Mouse (Mus musculus) layer of hippocampus, postnatal 25 days (tissue): Measurements from ENCODE around the gene Lgals1. TPM values are rescaled to one million over a fixed set of nuclear protein-coding genes. Genes with fewer than 3 reads are reported as not detected.

Source experiments
- DNase-seq, 2 experiments: peaks; one replicate each; pipeline ENCODE4 v3.0.0; 2022; ENCODE audit warnings: mixed read lengths in 2 of 2, low spot score in 1 of 2; ENCODE audit errors: extremely low spot score in 1 of 2
- total RNA-seq, 2 experiments: library from RNA; stranded (reverse); gene quantifications; 2 replicates each; pipeline ENCODE4 v1.2.3; 2021

Gene Lgals1
- total RNA-seq, 2 experiments from 2014 or later, result 15.0 to 18.0 TPM

DNA sequence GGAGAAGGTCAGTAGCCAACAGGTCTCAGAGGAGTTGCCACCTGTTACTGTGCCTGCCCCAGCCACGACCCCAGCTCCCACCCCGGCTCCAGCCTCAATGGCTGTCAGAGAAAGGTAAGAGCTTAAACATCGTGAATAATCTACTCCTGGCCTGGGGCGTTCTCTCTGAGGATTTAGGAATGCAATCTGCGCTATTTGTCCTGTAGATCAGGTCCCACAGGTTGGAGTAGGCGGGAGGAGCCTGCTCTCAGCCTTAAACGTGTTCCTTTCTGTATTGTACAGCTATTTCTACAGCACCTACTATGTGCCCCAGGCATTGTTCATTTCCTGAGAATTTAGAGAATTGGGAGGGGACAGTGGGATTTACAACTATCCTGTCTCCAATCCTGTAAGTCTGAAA is 18.1 kb upstream of the Lgals1 start:
- DNase-seq, result no peak

- no peak for DNase-seq
Observed at GRCm38 (mm10) chr15:78908982-78909381, 17.5 kb upstream of the Lgals1 start.

DNA sequence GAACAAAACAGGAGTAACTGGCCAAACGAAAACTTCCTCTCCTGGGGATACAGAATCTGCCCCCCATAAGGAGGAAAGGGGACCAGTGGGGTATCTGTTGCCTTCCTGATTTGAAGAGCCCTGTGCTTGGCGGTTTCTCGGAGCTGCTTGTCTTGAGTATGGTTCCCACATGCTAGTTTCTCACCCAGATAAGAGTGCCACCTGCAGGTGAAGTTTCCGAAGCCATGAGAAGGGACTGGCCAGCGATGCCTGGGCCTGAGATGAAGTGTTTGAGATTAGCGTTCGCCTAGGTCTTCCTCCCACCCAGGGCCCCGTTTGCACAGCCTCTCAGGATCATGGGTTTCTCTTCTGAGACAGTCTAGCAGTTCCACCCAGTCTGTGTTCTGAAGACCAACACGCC is 14.5 kb upstream of the Lgals1 start:
- DNase-seq, result peak in 1 of 2 experiments; percentile 40

- peak; percentile 85 to 88 for DNase-seq
Observed at GRCm38 (mm10) chr15:78913632-78914090, 12.9 kb upstream of the Lgals1 start, which contains the start of gene Pdxp. Gene Pdxp, plus strand, starts transcription at chr15:78913919.

- peak in 1 of 2 experiments; percentile 38 for DNase-seq
Observed at GRCm38 (mm10) chr15:78914091-78914822, 12.3 kb upstream of the Lgals1 start.

DNA sequence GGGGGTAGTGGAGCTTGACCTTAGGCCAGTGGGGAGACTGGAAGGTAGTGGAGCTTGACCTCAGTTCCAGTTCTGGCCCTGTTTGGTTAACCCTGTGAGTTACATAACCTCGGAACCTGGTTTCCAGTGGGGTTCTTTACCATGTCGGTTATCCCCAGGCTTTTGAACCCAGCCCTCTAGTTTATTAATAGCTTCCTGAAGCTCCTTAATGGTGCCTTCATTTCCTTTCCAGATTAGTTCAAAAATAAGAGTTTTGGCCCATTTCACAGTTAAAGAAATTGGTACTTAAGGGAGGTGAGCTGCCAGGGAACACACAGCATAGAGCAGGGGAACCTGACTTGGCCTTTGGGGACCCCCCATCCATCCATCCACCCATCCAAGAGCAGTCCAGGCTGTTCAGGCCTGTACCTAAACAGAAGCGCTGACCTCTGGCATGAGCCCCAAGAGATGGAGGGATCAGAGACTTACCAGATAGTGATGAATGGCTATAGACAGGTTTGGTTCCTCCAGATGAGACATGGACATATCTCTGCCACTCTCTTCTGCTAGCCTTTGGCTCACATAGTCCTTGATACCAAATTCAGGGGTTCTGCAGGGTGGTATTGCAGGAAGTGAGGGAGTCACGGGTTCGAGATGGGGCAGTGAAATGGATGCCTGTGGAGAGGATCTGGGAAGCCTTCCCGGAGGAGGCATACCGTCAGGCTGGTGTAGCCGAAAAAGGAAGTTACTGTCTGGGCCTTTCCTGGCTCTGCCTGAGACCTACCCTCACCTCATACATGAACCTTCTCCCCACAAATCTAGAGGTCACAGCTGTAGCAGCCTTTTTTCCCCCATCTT is 11.5 kb upstream of the Lgals1 start:
- DNase-seq, result no peak

DNA sequence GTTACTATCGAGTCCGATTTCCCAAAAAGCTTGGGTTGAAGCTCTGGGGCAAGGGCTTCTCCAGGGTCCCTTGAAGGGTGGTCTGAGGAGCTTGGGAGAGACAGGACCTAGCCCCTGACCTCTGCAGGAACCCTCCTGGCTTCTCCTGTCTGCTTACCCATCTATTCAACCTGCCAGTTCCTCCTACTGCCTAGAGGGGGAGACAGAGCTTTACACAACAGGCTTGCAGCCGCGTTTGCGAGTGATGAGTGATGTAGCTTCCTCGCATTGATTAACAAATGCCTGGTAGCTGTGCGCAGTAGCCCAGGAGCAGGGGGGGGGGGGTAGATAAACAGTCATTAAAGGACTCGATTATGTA is 10.9 kb upstream of the Lgals1 start:
- DNase-seq, result peak in 1 of 2 experiments; percentile 57

DNA sequence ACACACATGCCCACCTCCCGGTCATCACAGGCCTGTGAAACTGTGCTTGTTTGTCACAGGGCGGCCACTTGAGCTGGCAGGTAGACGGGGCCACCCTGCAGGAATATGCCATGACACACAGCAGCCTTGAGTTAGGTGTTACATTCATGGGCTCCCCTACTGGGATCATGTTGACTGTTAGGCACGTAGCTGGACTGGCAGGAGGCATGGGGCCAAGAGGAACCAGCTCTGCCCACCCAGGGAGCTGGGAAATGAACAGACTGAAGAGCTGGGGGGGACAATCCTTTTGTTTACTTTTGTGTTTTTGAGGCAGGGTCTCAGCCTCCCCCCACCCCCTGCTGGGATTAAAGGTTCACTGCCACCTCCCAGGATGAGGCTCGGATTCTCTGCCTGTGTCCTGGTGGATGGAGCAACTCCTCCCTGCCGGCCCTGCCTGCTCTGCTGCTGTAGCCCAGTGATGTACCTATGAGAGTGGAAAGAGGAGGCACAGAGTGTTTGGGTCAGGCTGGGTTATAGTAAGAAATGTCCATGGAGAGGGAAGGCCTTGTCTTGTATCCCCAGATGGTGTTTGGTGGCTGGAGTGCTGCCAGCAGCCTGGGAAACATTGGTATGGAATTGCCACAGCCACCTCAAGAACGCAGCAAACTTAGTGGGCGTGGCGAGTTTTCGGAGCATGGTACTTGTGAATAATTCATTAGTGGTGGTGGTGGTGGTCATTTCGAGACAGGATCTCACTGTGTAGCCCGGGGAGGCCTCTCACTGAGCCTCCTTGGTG is 10.3 kb upstream of the Lgals1 start:
- peak in 1 of 2 experiments; percentile 45 for DNase-seq

- DNase-seq, result no peak
Observed at GRCm38 (mm10) chr15:78918126-78918525, 8.4 kb upstream of the Lgals1 start.

GRCm38 (mm10) chr15:78919914-78920313 is 6.6 kb upstream of the Lgals1 start:
- no peak for DNase-seq

- DNase-seq, result no peak
Observed at GRCm38 (mm10) chr15:78922700-78923099, 3.8 kb upstream of the Lgals1 start.

DNA sequence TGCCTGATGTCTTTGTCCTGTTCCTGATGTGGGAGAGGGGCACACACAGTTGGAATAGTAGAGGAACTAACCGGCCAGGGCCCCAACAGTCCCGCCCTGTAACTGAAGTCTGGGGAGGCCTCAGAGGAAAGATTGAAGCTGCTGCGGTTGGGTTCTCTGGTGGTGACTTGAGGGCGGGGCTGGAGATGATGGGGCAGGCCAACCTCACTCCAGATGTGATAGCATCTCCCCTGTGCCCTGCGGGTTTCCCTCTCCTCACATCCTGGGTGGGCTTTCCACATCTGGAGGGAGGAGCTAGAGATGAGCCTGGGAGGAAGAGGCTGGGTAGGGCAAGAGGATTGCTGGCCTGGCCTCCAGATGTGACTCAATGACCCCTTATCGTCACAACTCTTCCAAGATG is 2.9 kb upstream of the Lgals1 start:
- DNase-seq, result no peak

DNA sequence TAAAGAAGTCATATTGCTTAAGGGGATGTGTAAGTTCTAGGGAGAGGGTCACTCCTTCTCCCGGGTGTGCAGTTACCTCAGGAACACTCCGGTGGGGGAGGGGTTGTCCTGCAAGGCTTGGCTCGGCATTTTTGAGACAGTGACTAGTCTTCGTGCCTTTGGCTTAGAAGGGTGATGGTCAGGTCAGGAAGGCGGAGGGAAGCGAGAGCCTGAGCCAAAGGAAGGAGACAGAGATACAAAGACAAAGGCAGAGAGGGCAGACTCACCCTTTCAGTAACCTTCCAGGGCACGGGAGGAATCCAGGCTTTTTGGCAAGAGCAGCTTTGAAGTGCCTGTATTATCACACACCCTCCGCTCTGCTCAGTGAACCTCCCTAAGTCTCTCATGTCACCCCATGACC is 1.4 kb upstream of the Lgals1 start:
- DNase-seq, result no peak

DNA sequence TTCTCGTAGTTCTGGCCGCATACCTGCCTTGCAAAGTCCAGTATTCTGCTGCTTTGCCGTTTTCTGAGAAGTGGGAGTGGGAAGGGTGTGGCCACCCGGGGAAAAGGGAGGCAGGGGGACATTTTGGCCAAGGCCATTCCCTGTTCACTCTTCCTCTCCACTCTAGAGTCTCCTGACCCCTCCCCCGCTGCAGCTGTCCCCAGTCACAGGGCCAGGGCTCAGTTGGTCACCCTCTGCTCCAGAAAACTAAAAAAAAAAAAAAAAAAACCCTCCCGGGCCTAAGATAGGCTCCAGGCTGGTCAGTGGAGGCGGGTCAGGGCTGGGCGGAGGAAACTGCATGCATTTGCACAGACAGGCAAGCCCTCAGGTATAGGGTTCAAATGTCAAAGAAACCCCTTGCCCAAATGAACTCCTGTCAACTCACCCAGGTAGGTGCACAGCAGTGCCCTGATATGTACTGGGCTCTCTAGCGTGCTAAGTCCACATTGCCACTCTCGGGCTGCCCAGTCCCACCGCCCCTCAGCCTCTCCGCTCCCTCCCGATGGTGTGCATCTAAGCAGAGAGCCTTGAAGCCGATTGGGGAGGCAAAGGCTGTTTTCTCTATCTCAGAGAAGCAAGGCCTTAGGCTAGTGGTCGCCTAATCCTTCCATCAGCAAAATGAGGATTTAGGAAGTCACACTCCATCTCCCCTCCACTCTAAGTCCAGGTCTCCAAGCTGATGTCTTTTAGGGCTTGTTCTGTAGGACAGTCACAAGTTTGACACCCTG is 679 bp downstream of the Lgals1 start:
- DNase-seq, result no peak

DNA sequence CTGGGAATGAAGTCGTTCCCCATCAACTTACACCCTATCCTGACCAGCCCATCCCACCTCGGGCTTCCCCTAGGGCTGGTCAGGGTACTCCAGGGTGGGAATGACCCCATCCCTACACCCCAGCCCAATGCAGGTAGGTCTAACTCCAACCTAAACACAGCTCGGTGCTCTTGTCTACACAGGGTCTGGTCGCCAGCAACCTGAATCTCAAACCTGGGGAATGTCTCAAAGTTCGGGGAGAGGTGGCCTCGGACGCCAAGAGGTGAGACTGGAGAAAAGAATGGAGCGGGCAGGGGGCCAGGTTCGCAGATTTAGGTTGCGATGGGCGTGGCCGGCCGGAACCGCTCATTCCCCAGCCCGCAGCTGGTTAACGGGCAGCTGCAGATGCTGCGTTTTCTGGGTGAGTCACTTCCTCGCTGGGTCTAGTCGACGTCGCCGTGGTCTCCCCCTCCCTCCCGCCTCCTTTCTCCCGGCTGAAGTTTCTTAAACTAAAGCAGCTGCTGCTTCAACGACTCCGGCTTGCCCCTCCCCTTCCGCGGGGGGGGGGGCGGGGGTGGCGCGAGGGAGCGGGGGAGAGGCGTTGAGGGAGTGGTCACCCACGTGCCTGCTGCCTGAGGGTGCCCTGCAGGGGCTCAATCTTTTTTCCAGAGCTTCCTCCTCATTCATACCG is 1.4 kb downstream of the Lgals1 start:
- DNase-seq, result no peak

DNA sequence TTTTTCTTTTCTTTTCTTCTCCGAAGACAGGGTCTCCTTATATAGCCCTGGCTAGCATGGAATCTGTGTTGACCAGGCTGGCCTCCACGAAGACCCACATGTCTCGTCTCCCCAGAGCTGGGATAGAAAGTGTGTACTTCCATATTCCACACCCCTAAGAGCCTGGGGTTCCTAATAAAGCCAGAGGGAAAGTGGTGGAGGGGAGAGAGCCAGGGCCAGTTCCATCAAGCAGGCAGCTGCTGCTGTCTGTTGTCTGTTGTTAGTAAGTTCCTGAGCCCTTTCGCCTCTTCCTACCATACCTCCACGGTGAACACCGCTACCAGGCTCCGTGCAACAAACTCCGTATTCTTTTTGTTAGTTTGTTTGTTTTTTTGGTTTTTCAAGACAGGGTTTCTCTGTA is 2.0 kb downstream of the Lgals1 start:
- no peak for DNase-seq

DNA sequence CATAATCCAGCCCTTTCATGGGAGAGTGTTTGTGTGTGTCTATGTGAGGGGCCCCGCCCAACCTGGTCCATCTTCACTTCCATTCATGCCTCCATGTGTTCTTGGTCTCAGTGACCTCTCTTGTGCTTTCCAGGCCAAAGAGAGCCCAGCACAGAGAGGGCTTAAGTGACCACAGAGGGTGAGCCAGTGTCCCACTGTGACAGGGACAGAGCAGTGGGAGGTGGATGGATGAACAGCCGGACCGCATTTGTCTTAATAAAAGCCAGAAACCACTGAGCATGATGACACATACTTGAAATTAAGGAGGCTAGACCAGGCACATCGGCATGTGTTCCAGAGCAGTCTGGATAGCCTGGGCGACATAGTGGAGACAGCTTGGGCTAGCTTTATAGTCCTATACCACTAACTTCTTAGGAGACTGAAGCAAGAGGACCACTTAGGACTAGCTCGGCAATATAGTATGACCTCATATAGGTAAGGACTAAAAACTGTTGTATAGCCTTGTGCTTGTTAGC is 3.7 kb downstream of the Lgals1 start:
- DNase-seq, result no peak

DNA sequence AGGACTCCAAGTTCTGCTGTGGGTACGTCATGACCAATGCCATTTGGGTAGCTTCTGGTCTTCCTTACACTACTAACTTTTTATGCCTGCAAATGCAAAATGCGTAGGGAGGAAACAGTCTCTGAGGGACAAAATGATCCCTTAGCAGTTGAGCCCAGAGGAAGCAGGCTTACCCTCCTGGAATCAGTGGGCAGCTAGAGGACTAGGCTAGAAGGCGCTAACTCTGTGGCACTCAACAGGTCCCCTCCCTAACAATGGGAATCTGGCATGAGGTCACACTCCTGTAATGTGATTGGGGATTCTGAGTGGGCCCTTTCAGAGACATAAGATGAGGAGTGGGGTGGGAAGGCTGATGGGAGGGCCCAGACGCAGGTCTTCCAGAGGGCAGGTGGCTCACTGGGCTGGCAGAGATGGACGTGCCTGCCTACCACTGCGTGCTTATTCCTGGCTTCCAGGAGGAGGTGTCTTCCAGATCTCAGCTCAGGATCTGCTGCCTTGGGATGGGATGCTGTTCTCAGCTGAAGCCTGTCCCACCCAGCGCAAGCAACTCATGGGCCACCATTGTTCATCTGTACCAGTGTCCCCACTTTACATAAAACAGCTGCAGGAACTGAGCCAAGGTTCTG is 4.4 kb downstream of the Lgals1 start:
- no peak for DNase-seq

DNA sequence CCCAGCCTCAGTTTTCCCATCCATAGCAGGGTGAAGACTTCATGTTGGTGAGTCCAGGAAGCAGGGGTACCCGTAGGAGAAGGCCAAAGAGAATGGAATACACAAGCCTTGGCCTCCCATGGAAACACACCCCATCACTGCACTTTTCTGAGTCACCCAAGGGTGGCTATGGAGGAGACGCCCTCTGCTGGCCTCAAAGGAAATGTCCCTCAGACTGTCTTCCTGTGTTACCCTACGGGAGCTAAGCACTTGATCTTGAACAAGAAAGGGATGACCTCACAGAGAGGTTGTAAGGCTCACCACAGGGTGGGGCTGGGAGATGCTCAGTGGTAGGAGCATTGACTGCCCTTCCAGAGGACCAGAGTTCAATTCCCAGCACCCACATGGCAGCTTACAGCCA is 5.1 kb downstream of the Lgals1 start:
- peak in 1 of 2 experiments; percentile 34 for DNase-seq
